Mouse (Mus musculus) stomach, embryonic 15.5 days (tissue): ENCODE measurements around the gene Atp2b1. TPM values are rescaled to one million over a fixed set of nuclear protein-coding genes. Genes with fewer than 3 reads are reported as not detected.

Source experiments
- ATAC-seq: fragments of 200-750 bp; cut with Nextera tagmentation; 2 replicates; pipeline ENCODE4 v1.8.0; 2017; ENCODE audit warnings: low read depth, moderate number of reproducible peaks, moderate TSS enrichment; ENCODE audit not compliant: insufficient read depth, low FRiP score
- H3K27ac ChIP-seq: fragments of 300-500 bp; sonication (generic); 2 replicates; pipeline ENCODE4 v1.5.1; 2015; ENCODE audit warnings: mild to moderate bottlenecking, inconsistent platforms
- H3K27me3 ChIP-seq: fragments of 300-500 bp; sonication (generic); replicated peaks from 2 replicates; pipeline ENCODE4 v1.6.1; 2015; ENCODE audit warnings: inconsistent platforms
- H3K36me3 ChIP-seq: fragments of 300-500 bp; sonication (generic); 2 replicates; pipeline ENCODE4 v1.6.1; 2015; ENCODE audit warnings: inconsistent platforms
- H3K4me1 ChIP-seq: fragments of 300-500 bp; sonication (generic); 2 replicates; pipeline ENCODE4 v1.6.1; 2015; ENCODE audit warnings: inconsistent platforms
- H3K4me2 ChIP-seq: fragments of 300-500 bp; sonication (generic); 2 replicates; pipeline ENCODE4 v1.6.1; 2015; ENCODE audit warnings: mild to moderate bottlenecking, inconsistent platforms
- H3K4me3 ChIP-seq: fragments of 300-500 bp; sonication (generic); replicated peaks from 2 replicates; pipeline ENCODE4 v1.5.1; 2015; ENCODE audit warnings: inconsistent platforms
- H3K9ac ChIP-seq: fragments of 300-500 bp; sonication (generic); 2 replicates; pipeline ENCODE4 v1.6.1; 2015; ENCODE audit warnings: inconsistent platforms
- H3K9me3 ChIP-seq: fragments of 300-500 bp; sonication (generic); 2 replicates; pipeline ENCODE4 v1.6.1; 2016; ENCODE audit warnings: inconsistent platforms
- WGBS: fragments of 180-500 bp; shearing (Covaris S2); methylation state at CpG from one replicate; pipeline ENCODE4 v1.1.7; 2015; 5-methylcytosine and 5-hydroxymethylcytosine counted together
- polyA plus RNA-seq: library from polyadenylated mRNA; unstranded; fragments of >200 nt; fragmentation: Nextera tagmentation; extraction: Ambion mirVana; gene quantifications from 2 replicates; pipeline ENCODE4 v1.2.1, GENCODE M21; 2015

Gene Atp2b1
- polyA plus RNA-seq, 1 experiment from 2014 or later = 153 TPM

GRCm38 (mm10) chr10:98949750-98950149 lies 35.5 kb downstream of the Atp2b1 start:
- WGBS = 55% methylated on average over 1 of the region's 1 CpGs
- no peaks in the 10 kb centered on the region for H3K9me3 ChIP-seq

GRCm38 (mm10) chr10:98951286-98952270 lies 37.4 kb downstream of the Atp2b1 start:
- Histone ChIP-seq H3K27me3 (no peaks in the 10 kb centered on the region), H3K9ac (no peak overlapping the region), H3K4me3 (no peak overlapping the region), H3K4me1 (peaks cover 5% of the 10 kb centered on the region; the same call in 1 of the 2 replicates), H3K36me3 (no peaks in the 10 kb centered on the region), H3K9me3 (no peaks in the 10 kb centered on the region), H3K27ac (no peak overlapping the region), H3K4me2 (no peak overlapping the region)
- no peak for ATAC-seq
- WGBS = 76% methylated on average over 17 of the region's 17 CpGs

More at GRCm38 (mm10) chr10:98949750-98950149, 35.5 kb downstream of the Atp2b1 start:
- H3K27ac ChIP-seq = no peak overlapping the region
- H3K4me1 ChIP-seq = peaks cover 5% of the 10 kb centered on the region; the same call in 1 of the 2 replicates
- no peaks in the 10 kb centered on the region for H3K36me3 ChIP-seq
- no peak overlapping the region for H3K4me2 ChIP-seq
- no peak for ATAC-seq
- H3K27me3 ChIP-seq = no peaks in the 10 kb centered on the region
- H3K9ac ChIP-seq = no peak overlapping the region
- no peak overlapping the region for H3K4me3 ChIP-seq

- Histone ChIP-seq H3K36me3 (no peaks in the 10 kb centered on the region), H3K4me1 (0 out of 2 replicates have a peak, but pooled peaks cover 3% of the 10 kb centered on the region), H3K27me3 (no peaks in the 10 kb centered on the region), H3K9ac (no peak overlapping the region), H3K9me3 (no peaks in the 10 kb centered on the region), H3K27ac (no peak overlapping the region), H3K4me3 (no peak overlapping the region), H3K4me2 (no peak overlapping the region)
- ATAC-seq = no peak
- 74% methylated on average over 12 of the region's 12 CpGs for WGBS
Measured at GRCm38 (mm10) chr10:98954230-98954993, 40.2 kb downstream of the Atp2b1 start.

GRCm38 (mm10) chr10:98956124-98956523 lies 41.9 kb downstream of the Atp2b1 start:
- H3K36me3 ChIP-seq = no peaks in the 10 kb centered on the region
- ATAC-seq = no peak
- H3K9me3 ChIP-seq = no peaks in the 10 kb centered on the region
- no peak overlapping the region for H3K4me2 ChIP-seq
- no peaks in the 10 kb centered on the region for H3K27me3 ChIP-seq
- 0 out of 2 replicates have a peak, but pooled peaks cover 3% of the 10 kb centered on the region for H3K4me1 ChIP-seq
- no peak overlapping the region for H3K27ac ChIP-seq
- WGBS = 83% methylated on average over 3 of the region's 3 CpGs
- H3K4me3 ChIP-seq = no peak overlapping the region
- no peak overlapping the region for H3K9ac ChIP-seq

GRCm38 (mm10) chr10:98958752-98959151 lies 44.5 kb downstream of the Atp2b1 start:
- no peak overlapping the region for H3K9ac ChIP-seq
- no peaks in the 10 kb centered on the region for H3K36me3 ChIP-seq
- ATAC-seq = no peak
- H3K9me3 ChIP-seq = no peaks in the 10 kb centered on the region
- H3K4me1 ChIP-seq = 0 out of 2 replicates have a peak, but pooled peaks cover 3% of the 10 kb centered on the region
- no peaks in the 10 kb centered on the region for H3K27me3 ChIP-seq
- H3K4me2 ChIP-seq = no peak overlapping the region
- H3K27ac ChIP-seq = no peak overlapping the region
- WGBS = 48% methylated on average over 4 of the region's 4 CpGs
- no peak overlapping the region for H3K4me3 ChIP-seq

GRCm38 (mm10) chr10:98959385-98959784 lies 45.2 kb downstream of the Atp2b1 start:
- WGBS = 73% methylated on average over 6 of the region's 6 CpGs

GRCm38 (mm10) chr10:98960911-98961310 lies 46.7 kb downstream of the Atp2b1 start:
- Histone ChIP-seq H3K27me3 (no peaks in the 10 kb centered on the region), H3K36me3 (no peaks in the 10 kb centered on the region), H3K9me3 (no peaks in the 10 kb centered on the region), H3K27ac (no peak overlapping the region), H3K9ac (no peak overlapping the region), H3K4me3 (no peak overlapping the region), H3K4me1 (0 out of 2 replicates have a peak, but pooled peaks cover 3% of the 10 kb centered on the region), H3K4me2 (no peak overlapping the region)
- no peak for ATAC-seq
- WGBS = 41% methylated on average over 5 of the region's 5 CpGs

More at GRCm38 (mm10) chr10:98959385-98959784, 45.2 kb downstream of the Atp2b1 start:
- Histone ChIP-seq H3K9ac (no peak overlapping the region), H3K36me3 (no peaks in the 10 kb centered on the region), H3K9me3 (no peaks in the 10 kb centered on the region), H3K4me2 (no peak overlapping the region), H3K27me3 (no peaks in the 10 kb centered on the region), H3K4me1 (0 out of 2 replicates have a peak, but pooled peaks cover 3% of the 10 kb centered on the region), H3K27ac (no peak overlapping the region), H3K4me3 (no peak overlapping the region)
- ATAC-seq = no peak

GRCm38 (mm10) chr10:98962092-98962491 lies 47.9 kb downstream of the Atp2b1 start:
- H3K9ac ChIP-seq = no peak overlapping the region

GRCm38 (mm10) chr10:98966407-98967215 lies 52.4 kb downstream of the Atp2b1 start:
- H3K4me2 ChIP-seq = no peak overlapping the region
- 0 out of 2 replicates have a peak, but pooled peaks cover 10% of the 10 kb centered on the region for H3K36me3 ChIP-seq
- no peak; the same call in 1 of the 2 replicates for ATAC-seq
- no peaks in the 10 kb centered on the region for H3K27me3 ChIP-seq
- no peaks in the 10 kb centered on the region for H3K9me3 ChIP-seq
- no peak overlapping the region for H3K4me3 ChIP-seq
- WGBS = 38% methylated on average over 13 of the region's 13 CpGs
- H3K9ac ChIP-seq = no peak overlapping the region
- H3K4me1 ChIP-seq = peaks cover 7% of the 10 kb centered on the region
- H3K27ac ChIP-seq = no peak overlapping the region

More at GRCm38 (mm10) chr10:98962092-98962491, 47.9 kb downstream of the Atp2b1 start:
- Histone ChIP-seq H3K4me3 (no peak overlapping the region), H3K27me3 (no peaks in the 10 kb centered on the region), H3K4me2 (no peak overlapping the region), H3K9me3 (no peaks in the 10 kb centered on the region), H3K4me1 (peaks cover 6% of the 10 kb centered on the region), H3K36me3 (no peaks in the 10 kb centered on the region), H3K27ac (no peak overlapping the region)
- WGBS = 63% methylated on average over 8 of the region's 8 CpGs
- no peak for ATAC-seq

GRCm38 (mm10) chr10:98967240-98967891 lies 53.2 kb downstream of the Atp2b1 start:
- Histone ChIP-seq H3K4me1 (peaks cover 7% of the 10 kb centered on the region), H3K9ac (no peak overlapping the region), H3K4me2 (no peak overlapping the region), H3K9me3 (no peaks in the 10 kb centered on the region), H3K4me3 (no peak overlapping the region), H3K27ac (no peak overlapping the region), H3K36me3 (0 out of 2 replicates have a peak, but pooled peaks cover 10% of the 10 kb centered on the region), H3K27me3 (no peaks in the 10 kb centered on the region)
- no peak for ATAC-seq
- 77% methylated on average over 15 of the region's 15 CpGs for WGBS
